Mouse (Mus musculus): ENCODE results near the gene Ttc38.
A peak's percentile ranks its signal among the peaks of the same experiment; 100 is the strongest.

GRCm38 (mm10) chr15:85896284-85896683, 64.2 kb downstream of the Ttc38 start:
- TF ChIP-seq CTCF (conservative IDR thresholded peaks at IDR 0.05; ENCODE audit: insufficient read depth, insufficient read length, low read depth, low read length) (peak; percentile 95), POLR2A (IDR thresholded peaks at IDR 0.05; ENCODE audit: low read depth, low read length) (no peak)
